Mouse (Mus musculus): ENCODE measurements at regions not wholly inside any gene's neighbourhood (a gene's known extent, or its start where the extent isn't known, plus 50 kb on each side); places are given as distances from the start of the nearest gene placed in this dataset.

- TF ChIP-seq CTCF (IDR thresholded peaks at IDR 0.05; ENCODE audit: borderline replicate concordance, insufficient read depth, low read length) (no peak), POLR2A (IDR thresholded peaks at IDR 0.05; ENCODE audit: low read depth, low read length) (no peak)
Observed at GRCm38 (mm10) chr10:111083861-111084260, 73.9 kb upstream of the Zdhhc17 start.
